Mouse (Mus musculus): ENCODE results near the gene Olfr972.

Gene Olfr972

DNA sequence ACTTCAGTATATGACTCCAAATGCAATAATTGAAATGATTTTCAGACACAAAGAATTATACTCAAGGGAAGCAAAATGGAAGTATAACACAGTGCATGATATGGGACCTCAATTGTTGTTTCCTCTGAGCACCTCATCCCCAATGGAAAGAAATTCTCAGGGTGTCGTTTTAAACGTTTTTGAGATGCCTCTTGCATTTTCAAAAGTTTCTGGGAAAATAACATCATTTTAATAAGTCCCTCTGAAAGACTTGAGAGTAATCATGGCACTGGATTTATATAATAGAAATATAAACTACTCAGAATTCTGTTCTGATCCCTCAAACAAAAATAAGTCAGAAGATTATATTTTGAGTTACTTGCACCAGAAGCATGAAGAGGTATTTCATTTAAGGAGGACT lies at the start of gene Olfr972:
Gene Olfr972 (plus strand): TSS at position 301 of the 400 bp plus-strand sequence.
- 66% methylated on average over 2 of the region's 2 CpGs for WGBS

DNA sequence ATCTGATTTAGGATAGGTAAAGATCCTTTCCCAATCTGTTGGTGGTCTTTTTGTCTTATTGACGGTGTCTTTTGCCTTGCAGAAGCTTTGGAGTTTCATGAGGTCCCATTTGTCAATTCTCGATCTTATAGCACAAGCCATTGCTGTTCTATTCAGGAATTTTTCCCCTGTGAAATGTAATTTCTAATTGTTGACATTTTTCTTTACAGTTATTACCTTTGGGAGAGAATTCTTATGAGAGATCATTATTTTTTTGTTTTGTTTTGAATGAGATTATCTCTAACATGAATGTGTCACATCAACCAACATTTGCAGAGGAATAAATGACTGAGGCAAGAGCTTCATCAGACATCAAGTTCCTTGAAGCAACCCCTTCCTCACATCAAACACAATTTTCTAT lies 29.6 kb upstream of the Olfr972 start, which contains the start of gene Olfr971:
Gene Olfr971 (plus strand): TSS at position 301 of the 400 bp plus-strand sequence.
- WGBS = 85% methylated on average over 2 of the region's 2 CpGs

DNA sequence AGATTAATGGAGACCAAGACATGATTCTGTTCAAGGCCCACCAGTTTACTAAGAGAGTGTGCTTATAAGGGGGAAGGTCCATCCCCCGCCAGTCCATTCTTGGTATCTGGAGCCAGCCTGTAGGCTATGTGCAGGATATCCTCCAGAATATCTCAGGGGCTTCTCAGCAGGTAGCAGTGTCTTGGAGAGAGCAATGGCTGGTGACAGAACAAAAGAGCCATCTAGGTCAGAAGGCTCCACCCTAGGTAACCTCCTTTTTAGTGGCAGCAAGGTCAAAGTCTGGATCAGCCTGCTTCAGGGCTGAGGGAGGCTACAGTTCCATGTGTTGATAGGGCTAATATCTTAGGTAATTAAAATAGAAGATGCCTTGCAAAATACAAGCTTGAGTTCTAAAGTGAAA lies 5.8 kb downstream of the Olfr972 start:
- 75% methylated on average over 1 of the region's 1 CpGs for WGBS

DNA sequence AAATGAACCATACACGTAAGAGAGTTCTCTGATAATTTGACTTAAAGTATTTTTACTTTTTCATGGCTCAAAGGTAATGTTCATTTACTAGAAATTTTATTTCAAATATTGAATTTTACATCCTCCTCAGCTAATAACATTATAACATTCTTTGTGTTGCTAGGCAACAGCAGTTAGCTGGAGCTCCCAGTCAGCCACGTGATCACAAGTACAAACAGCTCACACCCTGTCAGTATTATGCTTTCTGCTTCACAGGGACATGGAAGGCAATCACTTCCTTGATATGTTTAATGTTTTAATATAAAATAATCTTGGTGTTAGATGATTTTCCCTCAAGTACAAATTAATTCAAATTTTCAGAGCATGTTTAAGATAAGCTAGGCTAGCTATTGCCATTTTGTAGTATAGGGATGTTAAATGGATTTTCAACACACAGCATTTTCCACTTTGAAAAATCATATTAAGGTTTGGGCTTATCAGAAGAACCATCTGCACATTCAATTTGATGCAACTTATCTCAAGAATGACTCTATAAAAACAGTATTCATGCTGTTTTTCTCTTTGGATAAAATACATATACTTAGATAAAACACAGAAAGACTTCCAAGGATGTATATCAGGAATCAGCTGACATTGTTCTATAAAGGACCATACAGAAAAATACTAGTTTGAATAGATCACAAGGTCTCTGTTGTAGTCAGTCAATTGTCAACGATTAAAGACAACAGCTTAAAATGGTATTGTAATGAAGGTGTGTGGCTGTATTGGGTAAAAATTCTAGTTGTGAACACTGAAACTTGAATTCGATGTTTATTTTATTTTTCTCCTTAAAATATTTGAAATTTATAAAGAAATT lies 11.5 kb downstream of the Olfr972 start:
- no CpG with 5 or more reads among the region's 4 CpGs for WGBS

DNA sequence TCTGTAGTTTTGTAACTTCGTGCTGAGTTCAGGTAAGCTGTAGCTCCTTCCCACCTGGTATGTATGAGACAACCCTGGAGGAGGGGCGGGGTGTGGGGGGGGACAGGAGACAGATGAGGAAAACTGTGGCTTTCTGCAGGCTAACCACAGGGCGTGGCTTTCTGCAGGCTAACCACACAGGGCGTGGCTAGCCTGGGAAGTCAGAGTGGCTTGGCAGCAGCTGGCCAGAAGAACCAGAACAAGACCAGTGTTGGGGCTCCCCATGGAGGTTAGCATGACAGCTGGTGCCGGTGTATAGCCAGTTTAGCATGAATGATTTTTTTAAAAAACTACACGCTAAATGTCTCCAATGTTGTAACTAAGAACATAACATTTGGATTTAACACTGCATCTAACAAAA lies 38.9 kb downstream of the Olfr972 start:
- 79% methylated on average over 6 of the region's 6 CpGs for WGBS

DNA sequence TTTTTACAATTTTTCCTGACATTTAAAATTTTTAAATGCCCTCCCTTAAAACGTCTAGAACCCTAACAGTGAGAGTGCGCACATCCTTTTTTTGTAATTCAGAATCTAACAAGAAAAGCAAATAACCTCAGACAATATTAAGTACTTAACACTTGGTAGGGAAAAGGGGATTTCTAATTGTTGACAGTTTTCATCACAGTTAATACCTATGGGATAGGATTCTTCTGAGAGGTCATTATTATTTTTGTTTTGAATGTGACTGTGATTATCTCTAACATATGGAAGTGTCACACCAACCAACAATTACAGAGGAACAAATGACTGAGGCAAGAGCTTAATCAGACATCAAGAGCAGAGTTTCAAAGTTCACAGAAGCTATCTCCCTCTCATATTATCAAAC lies 40.8 kb downstream of the Olfr972 start, which contains the start of gene Olfr229:
Gene Olfr229 (plus strand): TSS at position 301 of the 400 bp plus-strand sequence.
- 77% methylated on average over 2 of the region's 2 CpGs for WGBS

DNA sequence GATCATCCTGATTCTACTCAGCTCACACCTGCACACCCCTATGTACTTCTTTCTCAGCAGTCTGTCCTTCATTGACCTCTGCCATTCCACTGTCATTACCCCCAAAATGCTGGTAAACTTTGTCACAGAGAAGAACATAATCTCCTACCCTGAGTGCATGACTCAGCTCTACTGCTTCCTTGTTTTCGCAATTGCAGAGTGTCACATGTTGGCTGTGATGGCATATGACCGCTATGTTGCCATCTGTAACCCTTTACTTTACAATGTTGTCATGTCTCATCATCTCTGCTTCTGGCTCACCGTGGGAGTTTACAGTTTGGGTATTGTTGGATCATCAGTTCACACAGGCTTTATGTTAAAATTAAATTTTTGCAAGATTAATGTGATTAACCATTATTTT lies 43.7 kb downstream of the Olfr972 start:
- 82% methylated on average over 3 of the region's 3 CpGs for WGBS

Data from cerebral cortex, adult 2 months (tissue).